Mouse (Mus musculus) left cerebral cortex, adult 9 months (tissue): ENCODE data around the gene Ece1.

Experiments used
- DNase-seq, 2 experiments: peaks; one replicate each; pipeline ENCODE4 v3.0.0; 2022; ENCODE audit warnings: low spot score in 2 of 2

Ece1 gene

DNA sequence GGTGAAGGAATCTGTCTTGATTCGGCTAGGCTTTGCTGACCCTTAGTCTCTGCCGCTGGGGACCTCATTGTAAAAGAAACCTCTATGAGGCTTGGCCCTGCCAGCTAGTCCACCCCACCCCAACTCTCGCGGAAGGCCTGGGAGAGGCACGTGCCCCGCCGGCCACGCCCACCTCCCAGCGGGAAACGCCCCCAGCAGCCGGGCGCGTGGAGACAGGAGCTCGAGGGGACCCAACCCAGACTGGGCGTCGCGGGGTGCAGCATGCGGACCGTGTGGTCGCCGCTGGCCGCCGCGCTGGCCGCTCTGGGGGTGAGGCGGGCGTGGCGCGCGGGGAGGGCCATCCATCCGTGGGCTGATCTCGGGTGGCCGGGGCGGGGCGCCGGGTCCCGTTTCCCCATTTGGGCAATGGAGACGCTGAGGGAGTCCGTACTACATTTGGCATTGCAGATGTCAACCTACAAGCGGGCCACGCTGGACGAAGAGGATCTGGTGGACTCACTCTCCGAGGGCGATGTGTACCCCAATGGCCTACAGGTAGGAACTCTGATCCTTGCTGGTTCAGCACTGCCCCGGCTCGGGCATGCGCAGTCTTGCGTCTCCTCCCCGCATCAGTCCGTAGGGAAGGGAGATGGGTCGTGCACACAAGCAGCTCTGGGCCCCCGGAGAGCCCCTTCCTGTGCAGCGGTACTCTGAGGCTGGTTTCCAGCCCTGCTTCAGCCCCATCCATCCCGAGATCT is 51.5 kb downstream of the Ece1 start:
- peak in 1 of 2 experiments; percentile 30 for DNase-seq

DNA sequence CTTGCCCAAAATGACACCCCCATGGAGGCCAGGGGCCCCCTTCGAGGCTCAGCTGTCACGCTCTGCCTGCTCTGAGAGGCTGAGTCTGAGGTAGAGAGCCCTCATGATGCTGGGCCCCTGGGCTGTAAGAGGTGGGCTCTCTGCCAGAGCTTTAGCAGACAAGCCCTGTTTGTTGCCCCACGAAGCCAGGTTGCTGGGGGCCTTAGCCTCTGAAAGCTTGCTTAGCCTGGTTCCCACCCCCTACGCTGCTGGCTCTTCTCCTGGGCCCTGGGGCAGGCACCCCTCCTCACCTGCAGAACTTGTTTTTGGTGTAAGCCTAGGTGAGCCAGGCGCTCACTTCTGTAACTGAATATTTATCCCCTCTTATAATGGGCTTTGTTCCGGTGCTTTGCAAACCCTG is 55.6 kb downstream of the Ece1 start:
- DNase-seq, result no peak

DNA sequence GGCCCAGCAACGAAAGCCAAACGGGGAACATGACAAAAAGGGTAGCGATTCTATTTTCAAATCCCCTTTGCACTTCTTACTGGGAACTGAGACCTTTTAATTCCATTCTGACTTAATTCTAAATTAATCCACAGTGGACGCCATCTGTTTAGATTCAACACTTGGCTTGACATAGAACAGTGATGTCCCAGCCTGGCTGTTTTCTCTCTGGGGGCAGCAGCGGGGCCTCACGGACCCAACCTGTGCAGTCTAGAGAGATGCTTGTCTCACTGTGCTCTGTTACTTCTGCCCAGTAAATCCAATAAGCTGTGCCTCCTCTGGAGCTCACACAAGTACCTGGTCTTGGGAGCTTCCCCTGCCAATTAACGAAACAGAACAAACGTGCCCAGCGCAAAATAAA is 56.5 kb downstream of the Ece1 start:
- no peak for DNase-seq

DNA sequence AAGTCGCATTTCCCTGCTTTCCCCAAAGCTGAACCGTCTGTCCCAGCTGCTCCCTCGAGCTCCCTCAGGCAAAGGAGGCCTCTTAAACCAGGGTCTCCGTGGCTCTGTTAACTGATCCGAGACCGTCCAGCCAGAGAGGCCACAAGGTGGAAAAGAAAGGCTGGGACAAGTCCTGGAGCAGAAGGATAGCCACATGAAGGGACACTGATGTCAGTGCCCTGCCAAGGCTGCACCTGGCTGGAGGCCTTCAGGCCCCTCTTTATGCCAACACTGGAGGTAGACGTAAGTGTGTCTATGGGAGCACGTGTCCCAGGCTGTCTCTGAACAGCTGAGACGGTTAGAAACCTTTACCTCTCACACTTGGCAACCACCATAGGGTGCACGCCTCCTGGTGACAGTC is 57.1 kb downstream of the Ece1 start:
- DNase-seq, result no peak

DNA sequence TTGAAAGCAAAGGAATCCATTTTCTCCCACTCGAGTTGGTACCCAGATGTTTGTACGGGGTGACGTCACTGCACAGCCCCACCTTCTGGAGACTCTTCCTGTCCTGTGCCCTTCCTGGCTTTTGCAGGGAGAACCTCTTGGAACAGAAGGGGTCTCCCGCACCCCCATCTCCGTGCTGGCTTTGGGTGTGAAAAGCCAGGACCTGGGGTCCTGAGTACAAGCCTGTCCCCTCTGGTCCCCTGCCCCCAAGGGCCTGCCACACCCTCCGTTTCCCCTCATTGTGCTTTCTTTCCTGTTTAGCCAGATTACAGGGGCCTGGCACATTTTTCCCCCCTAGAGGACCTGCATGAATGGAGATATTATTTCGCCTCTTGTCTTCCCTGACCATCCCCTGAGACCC is 58.0 kb downstream of the Ece1 start:
- no peak for DNase-seq

DNA sequence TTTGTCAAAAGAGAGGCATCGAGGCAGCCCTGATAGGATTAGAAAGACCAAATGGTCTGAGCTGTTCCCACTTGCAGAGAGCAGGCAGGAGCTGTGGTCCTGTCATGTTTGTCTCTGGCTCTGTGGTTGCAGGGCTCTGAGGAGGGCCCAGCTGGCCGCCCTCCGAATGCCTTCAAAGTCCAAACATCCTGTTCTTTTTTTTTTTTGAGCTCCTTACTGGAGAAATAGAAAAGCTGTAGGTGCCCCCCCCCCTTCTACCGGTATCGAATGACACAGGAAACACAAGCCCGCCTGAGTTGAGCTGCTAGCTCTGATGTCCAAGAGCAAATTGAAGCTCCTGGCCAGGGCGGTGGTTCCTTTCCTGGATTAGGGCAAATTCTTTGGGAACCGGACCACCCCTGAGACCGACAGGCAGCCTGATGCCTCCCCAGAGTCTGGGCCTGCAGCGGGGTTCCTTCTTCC is 58.5 kb downstream of the Ece1 start:
- no peak for DNase-seq

DNA sequence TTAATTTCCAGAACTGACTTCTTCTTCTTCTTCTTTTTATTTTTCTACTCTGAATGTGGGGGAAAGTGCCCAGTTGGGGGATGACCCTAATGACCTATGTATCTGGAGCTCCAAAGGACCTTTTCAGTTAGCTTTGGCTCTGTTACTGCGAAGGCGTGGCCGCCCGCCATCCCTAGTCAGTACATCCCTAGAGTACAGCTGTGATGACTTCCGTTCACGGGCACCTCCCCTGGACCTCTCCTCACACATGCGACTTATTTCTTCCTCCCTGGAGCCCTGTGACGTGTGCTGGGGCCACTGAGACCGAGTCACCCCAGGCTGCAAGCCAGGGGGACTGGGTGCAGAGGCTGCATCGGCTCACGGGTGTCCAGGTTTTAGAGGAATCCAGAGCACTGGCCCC is 59.5 kb downstream of the Ece1 start:
- DNase-seq, result no peak

DNA sequence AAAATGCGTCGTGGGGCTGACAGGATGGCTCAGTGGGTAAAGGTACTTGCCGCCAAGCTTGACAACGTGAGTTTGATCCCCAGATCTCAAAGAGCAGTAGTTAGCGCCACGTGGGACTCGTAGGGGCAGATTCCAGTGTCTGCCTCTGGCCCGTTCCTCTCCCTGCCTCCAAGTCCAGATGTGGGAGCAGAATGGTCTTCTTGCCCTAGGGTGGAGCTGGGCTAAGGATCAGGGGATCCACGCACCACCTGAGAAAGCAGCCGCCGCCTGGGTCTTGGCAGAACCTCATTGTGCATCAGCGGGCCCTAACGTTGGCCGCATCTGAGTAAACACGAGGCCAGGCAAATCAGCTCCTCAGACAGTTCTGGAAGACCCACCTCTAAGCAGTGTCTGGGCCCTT is 61.0 kb downstream of the Ece1 start:
- no peak for DNase-seq

DNA sequence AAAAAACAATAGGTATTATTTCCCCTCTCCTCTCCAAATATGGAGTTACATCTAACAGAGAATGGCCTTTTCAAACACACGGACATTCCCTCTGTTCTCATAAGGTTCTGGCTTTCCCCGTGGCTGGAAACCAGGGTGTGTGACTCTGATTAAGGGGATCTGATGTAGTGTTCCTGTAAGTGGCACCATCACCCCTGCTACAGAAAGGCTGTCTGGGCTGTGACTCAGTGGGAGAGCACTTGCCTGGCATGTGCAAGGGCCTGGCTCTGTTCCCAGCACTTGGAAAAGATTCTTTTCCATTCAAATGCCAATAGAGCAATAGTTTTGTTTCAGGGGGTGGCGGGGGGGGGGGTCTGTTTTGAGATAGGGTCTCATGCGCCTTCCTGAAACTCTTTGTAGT is 63.1 kb downstream of the Ece1 start:
- DNase-seq, result no peak

DNA sequence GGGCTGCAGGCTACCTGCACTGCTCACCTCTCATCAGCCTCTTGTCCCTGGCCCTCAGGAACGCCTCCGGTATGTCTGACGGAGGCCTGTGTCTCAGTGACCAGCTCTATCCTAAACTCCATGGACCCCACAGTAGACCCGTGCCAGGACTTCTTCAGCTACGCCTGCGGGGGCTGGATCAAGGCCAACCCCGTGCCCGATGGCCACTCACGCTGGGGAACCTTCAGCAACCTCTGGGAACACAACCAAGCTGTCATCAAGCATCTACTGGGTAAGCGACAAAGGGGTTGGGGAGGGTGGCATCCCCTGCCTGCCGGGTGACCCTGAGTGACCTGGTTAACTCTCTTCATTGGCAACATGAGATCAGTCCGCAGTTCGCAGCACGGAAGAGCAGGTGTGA is 64.1 kb downstream of the Ece1 start:
- no peak for DNase-seq

DNA sequence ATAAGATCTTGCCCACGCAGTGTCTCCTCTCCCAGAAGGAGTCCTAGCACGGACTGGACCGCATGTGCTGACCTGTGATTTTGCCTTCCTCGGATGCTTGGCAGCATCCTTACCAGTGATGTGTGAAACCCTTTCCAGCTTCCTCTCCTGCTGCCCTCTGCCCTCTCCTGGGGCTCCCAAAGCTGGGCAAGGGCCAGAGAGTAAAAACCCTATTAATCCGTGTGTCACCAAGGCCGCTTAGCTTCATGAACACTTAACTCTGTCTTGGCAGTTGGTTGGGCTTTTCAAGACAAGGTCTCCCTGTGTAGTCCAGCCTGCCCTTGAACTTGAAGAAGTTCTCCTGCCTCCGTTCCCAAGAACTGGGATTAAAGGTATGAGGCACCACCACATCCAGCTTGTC is 65.1 kb downstream of the Ece1 start:
- DNase-seq, result no peak

DNA sequence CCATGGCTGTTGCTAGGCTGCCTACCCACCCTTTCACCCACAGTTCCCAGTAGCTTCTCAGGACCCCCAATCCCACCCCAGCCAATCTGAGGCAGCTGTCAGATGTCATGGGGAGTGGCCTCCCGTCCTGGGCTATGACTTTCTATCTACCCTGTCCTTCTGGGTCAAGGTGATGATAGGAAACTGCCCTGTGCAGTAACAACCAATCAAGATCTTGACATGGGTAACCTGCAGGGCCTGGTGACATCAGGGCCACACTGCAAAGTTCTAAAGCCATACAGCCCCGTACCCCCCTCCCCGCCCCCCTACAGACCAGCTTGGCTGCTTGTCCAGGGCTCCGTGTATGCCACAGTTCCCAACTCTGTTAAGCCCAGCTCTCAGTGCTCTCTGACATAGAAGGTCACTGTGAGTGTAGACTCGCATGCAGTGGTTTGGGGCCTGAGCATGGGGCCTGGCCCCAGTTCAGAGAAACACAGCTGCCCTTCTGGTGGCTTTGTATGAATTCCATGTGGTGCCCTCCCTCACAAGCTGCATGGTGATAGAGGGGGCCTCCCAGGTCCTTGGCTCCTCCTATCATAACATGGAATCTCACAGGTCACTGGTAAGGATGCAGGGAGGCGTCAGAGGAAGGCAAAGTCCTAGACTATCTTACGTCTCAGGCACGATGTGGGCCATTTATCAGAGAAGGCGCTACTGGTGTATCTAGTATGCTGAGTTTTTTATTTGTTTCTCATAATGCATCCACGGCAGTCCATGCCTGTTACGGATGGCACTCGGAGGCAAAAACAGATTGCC is 65.9 kb downstream of the Ece1 start:
- DNase-seq, result no peak

DNA sequence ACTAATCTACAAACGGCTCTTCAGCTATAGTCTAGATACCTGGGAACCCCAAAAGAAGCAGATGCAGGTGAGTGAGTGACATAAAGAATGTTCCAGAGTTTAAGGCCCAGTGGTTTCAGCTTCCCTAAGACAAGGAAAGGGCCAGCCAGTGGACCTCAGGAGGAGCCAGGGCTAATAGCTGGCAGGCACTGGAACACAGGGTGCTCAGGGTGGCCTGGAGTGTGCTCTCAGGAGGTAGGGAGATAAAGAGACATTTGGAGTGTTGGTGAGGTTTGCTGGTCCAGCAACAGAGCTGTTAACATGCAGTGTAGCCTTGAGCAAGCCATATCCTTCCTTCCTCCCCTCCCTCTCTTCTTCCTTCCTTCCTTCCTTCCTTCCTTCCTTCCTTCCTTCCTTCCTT is 66.8 kb downstream of the Ece1 start:
- no peak for DNase-seq

DNA sequence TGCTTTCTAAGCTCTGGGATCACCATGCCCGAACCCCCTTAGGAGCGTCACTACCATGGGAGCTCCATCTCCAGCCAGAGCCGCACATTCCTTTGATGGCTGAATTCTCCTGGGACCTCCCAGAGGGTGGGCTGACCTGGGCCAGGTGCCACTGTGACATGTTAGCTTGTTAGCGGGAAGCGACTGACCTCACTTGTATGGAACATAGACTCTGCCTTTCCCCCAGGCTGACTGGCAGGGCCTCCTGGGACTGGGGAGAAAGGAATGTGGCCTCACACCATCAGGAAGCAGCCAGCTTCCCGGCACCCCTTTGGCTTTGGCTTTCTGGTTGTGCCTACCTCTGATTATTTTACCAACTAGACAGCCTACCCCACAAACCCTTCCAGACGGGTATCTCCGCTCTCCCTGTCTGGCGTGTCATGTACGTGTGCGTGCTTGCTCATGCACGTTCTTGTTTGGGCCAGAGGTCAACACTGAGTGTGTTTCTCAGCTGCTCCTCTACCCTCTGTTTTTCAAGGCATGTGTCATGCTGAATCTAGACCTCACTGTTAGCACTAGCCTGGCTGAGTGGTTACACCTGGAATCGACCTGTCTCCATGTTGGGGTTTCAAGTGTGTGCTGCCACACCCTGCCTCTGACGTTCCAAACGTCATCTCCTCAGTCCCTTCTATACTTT is 67.4 kb downstream of the Ece1 start:
- no peak for DNase-seq

DNA sequence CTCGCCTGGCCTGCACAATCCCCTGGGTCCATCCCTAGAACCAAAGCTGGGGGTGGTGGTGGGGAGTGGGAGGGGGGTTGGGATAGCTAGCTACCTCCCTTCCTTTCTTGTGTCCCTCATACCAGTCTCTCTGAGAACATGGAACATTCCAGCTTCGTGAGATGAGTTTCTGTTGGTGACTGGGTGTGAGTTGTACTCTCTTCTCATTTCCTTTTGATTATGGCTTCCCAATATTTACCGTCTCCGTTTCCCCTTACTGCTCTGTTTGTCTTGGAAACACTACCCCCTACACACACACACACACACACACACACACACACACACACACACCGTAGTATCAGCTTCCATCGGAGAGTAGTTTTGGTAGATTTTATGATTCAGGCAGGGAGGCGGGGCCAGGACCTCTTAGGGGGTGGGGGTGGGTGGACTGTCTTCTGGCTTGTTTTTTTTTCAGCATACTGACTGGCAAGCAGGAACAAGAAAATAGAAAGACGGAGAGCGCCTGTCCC is 68.5 kb downstream of the Ece1 start:
- no peak for DNase-seq

DNA sequence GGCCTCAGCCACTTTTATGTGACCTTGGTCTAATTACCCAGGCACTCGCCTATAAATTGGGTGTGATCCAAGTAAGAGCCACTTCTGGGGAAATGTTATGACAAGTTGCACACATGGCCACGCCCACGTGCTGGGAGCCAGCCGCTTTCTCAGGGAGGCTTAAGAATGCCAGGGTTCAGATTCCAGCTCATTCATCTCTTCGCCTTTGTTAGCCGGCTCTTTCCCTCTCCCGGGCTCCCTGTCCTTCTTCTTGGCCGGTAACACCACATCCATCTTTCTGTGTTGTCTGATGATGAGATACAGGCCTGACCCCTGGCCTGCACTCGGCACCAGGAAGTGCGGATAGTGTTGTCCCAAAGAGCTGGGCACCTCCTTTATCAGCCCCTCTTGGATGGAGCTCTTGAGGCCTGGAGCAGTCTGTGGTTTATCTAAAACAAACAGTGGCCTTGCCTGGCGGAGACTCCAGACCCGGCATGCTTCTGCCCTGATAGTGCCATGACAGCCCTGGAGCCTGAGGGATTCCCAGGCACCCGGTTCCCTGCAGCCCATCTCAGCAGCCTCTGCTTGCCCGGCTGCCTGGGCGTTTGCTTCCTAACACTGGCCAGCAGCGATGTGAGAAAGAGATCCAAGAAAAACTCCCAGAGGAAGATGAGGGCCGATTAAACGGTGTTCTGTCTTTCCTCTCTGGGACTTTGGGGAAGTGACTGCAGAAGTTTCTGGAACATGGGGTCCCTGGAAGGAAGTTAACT is 69.1 kb downstream of the Ece1 start:
- DNase-seq, result no peak

DNA sequence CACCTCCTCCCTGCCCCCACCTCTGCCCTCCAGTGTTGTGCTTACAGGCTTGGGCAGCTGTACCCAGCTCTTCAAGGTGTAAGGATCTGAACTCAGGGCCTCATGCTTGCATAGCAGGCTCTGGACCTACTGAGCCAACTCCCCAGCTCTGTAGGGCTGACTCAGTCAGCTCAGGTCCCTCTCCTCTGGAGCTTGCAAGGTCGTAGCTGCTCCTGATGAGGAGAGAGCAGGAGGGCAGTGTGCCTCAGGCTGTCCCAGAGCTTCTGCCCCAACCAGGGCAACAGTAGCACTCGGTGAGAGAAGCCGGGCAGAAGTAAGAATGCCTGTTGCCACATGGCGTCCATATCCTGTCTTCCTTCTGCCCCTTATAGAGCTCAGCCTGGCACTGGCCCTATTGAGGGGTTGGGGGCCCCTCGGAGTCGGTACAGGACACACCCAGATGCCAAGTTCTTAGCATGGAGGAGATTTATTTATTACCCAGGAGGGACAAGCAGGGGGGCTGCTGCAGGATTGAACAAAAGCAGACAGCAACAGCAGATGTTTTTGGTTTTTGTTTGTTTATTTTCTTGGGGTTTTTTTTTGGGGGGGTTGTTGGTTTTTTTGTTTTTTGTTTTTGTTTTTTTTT is 70.6 kb downstream of the Ece1 start:
- DNase-seq, result no peak

DNA sequence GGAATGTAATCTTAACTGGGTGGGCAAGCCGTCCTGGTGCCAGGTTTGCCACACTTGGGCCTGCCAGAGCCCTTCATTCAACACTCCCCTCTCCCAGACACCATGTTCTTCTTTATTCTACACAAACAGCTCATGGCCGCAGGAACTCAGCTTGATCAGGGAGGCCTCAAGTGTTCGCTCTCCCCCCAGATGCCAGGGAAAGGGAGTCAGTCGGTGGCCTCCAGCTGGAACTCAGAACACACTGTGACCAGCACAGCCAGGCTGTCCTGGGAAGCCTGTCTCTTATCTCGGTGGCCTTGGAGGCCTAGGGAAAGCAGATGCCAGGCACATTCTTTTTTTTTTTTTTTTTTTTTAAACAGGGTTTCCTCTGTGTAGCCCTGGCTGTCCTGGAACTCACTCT is 71.3 kb downstream of the Ece1 start:
- DNase-seq, result no peak

DNA sequence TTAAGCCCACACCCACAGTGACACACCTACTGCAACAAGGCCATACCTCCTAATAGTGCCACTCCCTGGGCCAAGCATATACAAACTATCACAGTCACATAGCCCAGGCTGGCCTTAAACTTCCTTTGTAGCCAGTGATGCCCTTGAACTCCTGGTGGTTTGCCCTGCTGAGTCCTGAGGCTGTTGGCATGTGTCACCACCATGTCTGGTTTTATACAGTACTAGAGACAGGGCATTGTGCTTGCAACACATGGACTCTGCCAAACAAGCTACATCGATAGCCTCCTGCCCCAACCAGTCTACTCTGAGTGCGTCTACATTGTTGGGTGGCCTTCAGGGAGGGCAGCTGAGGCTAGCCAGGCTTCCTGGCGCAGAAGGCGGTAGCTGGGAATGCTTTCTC is 74.1 kb downstream of the Ece1 start:
- DNase-seq, result no peak

DNA sequence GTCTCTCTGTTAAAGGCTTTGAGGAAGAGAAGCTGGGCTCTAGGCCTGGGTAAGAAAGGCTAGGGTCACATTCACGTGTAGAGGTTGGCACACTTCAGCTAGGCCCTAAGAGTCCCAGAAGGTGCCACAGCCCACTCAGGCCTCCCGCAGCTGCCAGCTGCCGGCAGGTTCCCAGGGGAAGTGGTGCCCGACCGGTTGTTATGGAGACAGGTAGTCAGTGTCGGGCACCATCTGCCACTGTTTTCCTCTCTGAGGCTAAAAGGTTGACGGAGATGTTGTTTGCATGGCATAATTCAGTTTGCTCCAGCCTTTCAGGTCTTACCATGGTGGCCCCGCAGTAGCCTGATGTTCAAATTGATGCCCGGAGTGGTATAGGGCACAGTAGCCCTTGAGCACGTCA is 78.0 kb downstream of the Ece1 start:
- DNase-seq, result peak in 1 of 2 experiments; percentile 44

DNA sequence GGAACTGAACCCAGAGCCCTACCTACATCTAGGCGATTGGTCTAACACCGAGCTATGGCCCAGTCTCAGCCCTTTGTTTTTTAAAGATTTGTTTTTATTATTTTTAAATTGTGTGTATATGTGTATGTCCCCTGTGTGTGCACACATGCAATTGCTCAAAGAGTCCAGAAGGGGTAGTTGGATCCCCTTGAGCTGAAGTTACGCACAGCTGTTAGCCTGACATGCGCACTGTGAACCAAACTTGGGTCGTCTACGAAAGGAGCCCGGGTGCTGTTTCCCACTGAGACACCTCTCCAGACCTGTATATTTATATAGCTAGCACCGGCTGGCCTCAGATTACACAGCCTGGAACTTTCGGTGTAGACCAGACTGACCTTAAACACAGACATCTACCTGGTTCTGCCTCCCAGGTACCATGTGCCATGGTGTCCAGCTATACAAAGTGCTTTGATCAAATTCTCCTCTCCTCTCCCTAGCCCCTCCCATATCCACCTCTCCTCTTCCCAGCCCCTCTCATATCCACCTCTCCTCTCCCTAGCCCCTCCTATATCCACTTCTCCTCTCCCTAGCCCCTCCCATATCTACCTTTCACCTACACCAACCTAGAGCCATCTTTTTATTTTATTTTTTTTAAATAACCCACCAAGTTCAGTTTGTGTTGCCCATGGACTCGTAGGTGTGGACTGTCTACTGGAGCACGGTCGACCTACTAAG is 79.3 kb downstream of the Ece1 start:
- no peak for DNase-seq
